Mouse (Mus musculus) c-Kit-positive CD71-positive TER-119-negative erythroid progenitor cells, embryonic 14.5 days (primary cell): Measurements from ENCODE around the gene Irs1.

ENCODE experiments used
- DNase-seq: peaks from one replicate; pipeline ENCODE4 v3.0.0-alpha.2; 2013; ENCODE audit warnings: low read depth

The Irs1 gene

DNA sequence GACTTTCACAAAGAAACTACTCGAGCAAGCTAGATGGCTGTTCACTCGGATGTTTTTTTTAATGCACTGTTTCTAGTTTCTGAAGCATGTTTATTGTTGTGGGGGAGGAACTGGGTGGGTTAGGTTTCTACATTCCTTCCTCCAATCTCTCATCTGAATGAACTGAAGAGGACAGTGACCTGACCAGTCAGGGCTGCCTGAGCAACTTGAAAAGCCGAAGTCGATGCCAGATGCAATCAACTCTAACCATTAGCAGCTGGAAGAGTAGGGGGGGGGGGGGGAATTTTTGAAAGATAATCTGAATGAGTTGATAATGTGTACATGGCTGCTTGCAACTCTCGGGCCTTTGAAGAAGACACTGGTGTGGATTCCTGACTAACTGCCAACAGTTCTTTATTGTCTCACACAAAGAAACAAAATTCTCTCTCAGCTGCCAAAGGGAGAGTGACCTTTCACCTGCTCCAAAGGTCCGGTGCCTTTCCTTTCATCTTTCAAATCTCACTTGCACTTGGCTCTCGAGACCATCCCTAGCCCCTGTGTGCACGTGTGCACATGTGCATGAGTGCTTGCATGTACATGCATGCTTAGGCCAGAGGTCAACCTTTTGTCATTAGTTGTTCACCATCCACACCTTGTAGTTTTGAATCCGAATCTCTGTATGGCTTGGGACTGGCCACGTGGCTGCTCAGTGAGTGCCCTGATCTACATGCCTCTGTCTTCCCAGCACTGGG lies 43.8 kb downstream of the Irs1 start:
- no peak for DNase-seq

DNA sequence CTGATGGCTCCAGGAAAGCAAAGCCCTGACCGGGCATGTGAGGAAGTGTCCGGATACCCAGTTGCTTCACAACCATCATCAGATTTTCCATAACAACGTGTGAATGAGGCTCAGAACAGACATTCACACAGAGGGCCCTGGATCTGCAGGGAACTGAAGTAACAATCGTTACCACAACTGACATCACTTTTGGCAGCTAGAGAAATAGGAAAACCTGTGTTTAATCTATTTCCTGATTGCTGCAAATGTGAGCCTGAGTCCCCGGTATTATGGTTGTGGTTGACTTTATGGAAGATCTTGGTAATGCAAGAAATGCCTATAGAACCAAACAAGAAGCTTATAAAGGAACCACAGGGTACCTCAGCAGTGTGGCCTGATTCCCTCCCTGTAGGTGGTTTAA lies 46.2 kb downstream of the Irs1 start:
- DNase-seq, result no peak

DNA sequence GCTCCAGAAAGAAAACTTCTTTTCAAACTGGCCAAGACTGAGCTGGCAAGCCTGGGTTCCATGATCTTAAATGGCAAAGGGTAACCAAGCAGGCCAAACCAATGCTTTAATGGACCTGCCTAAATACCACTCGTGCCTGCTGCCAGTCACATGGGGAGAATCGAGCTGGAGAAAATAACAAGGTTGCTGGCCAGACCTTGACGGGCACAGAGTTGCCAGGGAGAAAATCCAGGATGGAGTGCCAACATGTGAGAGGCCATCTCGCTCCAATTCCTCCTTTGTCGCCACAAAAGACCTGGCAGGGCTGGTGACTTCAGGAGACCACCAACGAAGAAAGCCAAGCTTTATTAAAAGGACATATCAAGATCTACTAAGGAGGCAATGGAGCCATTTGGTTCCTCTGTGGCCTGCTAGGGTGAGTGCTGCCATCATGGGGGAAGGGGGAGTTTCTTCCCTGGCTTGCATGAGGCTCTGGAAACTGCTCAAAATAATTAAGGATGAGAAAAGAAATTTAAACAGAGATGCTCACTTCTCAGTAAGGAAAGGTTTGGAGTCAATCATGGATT lies 47.9 kb downstream of the Irs1 start:
- no peak for DNase-seq

DNA sequence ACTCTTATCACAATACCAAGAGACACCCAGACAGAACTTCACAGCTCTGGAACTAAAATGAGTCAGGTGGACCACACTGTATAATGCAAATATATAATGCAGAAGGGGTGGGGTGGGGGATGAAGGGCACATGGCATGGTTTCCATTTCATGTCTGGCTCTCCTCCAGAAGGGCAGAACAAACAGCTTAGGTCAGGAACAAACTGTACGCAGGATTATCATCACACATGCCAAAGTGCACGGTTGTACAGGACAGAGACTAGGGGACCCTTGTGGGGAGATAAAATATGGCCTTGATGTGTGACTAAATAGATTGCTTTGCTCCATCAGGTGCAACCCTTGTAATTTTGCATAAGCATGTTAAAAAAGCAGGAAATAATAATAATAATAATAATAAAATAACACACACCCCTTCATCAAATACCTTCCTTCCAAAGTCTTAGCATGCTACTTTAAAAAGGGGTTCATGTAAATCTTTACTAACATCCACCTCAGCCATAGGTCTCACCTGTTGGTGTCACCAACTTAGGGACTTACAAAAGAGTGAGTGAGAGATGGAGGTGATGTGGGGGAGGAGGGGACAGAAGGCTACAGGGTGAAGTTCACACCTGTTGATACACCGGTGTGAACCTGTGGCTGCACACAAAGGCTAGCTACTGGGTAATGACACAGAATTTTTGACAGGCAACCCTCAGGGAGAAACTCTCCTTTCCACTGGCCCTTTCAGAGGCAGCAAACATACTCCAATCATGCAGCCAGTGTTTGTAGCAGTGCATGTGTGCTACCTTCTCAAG lies 51.6 kb downstream of the Irs1 start:
- no peak for DNase-seq

DNA sequence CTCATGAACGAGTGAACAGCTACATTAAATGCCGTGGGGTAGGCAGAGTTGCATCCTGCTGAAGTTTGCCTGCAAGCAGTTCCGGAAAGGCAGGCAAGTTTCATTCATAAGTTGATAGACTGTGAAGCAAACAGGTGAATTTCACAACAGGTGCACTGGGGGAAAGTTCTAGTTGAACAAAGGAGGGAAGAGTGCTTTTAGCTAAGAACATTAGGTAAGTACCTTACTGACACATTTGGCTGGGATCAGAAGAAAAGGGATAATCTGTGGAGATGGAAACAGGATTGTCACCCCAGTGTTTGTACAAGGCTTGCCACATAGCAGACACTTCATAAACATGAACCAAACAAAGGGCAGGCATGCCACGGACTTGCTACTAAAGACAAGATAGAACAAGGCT lies 53.0 kb downstream of the Irs1 start:
- no peak for DNase-seq

DNA sequence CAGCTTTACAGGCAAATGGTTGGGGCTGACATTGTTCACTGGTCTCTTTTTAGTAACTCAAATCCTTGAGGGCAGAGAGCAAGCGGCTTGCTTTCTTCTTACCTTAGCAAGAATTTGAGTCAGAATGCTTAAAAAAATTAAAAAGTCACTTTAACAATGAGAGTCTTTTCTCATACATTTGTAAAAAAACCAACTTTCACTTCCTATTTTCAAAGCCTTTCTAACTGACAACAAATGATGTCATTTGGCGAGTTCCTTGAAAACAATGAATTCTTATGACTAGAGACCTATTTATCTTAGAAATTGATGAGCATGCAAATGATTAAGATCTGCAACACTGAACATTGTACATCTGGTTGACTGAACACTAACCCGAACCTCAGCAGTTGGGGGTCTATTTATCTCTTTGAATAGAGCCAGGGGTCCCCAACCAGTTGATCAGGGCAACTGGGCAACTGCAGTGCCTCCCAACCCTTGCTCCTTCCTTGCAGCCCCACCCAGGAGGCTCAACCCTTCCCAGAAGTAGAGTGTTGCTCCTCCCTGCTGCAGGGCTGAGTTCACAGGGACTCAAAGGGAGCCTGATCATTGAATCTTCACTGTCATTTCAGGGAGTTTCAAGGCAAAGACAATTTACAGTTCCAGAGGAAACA lies 55.6 kb downstream of the Irs1 start:
- DNase-seq, result no peak

DNA sequence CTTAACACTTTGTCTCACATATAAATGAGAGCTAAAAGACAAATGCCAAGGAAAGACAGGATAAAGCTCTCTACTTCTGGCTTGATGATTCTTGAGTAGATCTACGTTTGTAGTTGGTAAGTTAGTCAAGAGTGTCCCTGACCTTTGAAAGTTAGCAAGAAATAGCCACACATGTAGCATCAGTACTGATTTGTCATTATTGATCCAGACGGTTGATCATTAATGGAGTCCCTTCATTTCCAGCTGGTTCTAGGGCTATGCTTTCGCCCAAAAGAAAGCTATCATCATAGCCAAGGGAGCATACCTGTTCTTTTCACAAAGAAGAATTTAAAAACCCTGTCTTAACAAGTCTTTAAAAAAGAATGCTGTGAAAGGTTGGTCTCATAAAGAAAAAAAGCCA lies 56.6 kb downstream of the Irs1 start:
- no peak for DNase-seq

DNA sequence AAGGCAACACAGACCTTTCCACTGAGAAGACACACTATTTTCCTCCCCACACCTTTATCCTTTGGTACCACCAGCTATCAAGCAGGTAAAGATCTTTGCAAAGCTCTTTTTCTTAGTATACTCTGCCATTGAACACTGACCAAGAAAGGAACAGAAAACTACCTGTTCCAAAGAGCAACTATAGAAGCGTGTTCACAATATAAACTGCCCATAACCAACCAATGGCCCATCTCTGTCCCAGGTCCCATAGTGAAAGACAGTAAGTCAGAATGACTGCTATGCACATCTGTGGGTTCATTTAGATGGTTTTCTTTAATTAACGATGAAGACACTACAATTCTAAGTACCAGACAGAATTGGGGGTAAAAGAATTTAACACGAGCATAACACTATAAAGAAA lies 58.4 kb downstream of the Irs1 start, which contains the start of gene Gm9747:
TSS of gene Gm9747 (plus strand) at position 301 of the 400 bp plus-strand sequence.
- no peak for DNase-seq

DNA sequence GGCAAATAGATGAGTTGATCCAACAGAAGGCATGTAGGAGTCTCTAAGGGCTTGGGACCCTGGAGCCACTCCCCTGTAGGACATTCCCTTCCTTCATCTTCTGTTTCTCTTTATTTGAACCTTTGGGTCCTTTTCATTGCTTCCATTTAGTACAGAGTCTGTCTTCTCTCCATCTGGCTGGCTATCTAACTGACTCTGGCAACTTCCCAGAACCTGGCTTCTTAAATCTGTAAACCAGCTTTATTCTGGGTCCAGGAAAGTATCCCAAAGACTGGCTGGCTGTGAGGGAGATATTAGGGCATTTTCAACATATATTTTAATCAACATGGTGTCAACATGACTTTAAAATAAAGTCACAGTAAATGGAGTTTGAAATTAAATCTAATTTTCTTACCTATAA lies 62.4 kb downstream of the Irs1 start:
- no peak for DNase-seq

DNA sequence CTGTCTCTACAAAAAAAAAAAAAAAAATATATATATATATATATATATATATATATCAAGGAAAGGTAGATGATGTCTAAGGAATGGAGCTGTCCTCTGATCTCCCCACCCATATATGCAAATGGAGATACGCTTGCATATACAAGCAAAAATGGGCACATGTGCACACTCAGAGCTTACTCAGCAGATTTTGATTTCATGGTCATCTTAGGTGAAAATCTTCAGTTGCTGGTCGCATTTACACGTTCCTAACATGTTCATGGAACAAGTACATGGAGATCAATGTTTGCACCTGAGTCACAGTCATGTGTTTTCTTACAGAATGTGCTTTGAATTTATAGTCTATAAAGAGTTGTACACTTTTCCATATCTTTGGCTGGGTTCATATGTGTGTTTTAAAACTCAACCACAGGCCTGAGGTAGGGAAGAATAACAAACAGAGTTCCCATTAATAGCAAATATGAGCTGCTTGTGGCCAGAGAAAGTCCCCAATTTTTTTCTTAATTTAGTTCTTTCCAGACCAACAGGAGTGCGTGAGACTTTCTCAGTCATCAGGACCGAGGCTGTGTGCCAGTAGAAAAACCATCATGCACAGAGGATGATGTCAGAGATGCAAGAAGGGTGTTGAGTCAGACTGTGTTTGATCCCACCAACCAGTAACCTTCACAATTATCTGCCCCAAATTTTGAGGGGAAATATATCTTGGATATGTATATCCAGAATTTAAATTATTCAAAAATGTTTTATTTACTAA lies 68.0 kb downstream of the Irs1 start:
- DNase-seq, result no peak

DNA sequence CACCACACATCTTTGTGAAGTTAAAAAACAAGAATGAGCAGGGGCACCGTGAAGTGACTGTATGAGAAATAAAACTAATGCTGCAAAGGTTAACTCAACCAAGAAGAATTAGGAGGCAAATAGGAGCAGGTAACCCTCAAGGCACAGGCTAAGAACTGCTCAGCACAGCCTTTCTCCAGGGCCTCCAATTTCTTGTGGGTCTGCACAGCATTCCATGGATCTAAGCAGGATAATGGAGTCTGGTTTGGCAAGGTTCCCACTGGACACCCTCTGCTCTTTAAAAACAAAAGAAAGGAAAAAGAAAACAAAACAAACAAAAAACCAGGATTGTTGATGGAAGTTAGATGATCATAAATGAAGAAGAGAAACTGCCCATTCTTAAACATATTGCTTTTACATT lies 69.8 kb downstream of the Irs1 start:
- no peak for DNase-seq

DNA sequence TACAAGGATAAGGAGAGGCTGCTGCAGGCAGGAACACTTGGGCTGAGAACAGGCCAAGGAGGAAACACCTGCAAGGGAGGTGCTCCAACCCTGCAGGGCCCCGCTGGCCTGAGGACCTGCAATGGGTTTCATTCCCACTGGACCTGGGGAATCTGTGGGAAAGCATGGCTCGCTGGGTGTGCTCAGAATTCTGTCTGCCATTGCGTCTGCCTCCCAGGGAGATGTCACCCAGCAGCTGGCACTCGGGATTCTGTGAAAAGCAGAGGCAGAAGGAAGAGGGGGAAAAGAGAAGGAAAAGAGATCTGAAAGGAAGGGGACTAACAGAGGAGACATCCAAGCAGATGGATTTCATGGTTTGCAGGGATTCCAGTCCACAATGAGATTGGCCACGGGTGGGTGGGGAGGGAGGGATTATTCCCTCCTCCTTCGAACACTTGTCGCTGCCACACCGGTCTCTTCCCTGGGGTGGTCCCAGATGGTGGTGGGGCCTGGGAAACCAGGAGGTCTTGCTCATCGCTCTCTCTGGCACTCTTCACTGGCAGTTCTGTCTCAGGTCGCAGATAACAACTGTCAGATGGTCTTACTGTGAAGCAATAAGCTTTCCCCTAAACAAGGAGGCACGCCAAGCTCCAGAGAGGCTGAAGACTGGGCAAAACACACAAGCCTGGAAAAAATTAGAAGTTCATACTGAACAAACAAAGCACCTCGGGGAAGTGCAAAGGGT lies 70.4 kb downstream of the Irs1 start:
- DNase-seq, result no peak

DNA sequence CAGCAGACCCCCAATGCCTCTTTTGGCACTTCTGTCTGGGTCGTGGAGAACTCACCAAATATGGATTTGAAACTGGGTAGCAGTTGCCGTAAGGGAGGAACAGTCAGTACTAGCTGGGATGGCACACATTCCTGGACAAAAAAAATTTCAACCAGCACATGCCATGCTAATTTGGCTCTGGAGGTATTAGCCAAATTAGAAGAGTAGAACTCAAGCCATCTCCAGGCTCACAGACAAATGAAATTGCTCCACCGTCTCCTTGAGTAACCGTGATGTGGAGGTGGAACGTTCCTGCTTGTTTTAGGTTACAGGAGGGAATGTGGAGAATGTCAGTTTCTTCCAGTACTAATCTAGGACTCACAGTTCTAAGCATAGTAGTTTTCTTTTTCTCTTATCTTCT lies 83.7 kb downstream of the Irs1 start:
- DNase-seq, result no peak

DNA sequence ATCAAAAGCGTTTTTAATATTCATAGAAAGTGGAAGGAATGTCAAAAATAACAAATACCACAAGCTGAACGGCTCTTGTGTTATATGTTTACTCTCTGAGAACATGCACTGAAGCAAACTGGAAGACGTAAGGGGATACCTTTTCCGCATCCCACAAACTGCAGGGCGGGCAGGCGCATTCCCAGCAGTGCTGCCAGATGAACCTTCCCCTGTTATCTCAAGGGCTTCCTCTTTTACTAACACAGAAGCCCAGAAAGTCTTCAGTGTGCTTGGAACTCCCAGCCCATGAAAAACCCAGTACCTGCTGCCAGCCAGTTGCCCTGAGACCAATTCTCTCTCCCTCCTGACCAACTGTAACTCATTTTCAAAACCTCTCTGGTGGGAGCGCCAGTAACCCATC lies 90.6 kb downstream of the Irs1 start:
- no peak for DNase-seq

DNA sequence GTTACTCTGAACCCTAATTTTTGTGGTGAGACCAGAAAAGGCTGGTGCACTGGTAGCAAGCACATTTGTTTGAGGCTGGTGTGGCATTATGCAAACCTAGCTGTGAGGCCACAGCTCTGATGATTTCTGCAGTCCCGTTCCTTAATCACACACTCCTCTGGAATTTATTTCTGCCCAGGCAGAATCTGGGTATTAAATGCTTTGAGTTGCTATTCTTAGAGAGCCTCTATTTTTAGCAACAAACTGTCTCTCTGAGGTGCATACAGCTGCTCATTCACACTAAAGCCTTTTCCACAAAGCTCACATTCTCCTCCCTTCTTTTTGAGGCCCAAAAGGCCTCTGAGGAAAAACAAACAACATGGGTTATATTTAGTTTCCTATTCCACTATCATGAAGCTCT lies 91.3 kb downstream of the Irs1 start:
- no peak for DNase-seq

DNA sequence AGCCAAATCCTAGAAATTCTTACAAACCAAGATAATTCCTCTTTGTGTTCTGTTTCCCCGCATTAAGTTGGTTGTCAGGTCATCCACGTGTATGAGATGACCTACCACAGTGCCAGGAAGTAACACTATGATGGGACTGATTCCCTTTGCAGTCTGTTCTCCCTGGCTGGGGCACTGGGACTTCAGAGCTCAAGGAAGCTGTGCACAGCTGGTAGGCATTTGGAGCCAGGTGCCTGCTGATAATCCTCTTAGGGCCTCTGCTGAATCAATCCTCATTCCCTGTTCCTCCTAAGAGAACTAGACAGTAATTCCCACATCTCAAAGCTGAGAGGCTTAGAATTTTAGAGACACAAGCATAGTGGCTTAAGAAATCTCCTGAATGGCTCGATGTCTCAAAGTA lies 99.6 kb downstream of the Irs1 start:
- DNase-seq, result no peak

DNA sequence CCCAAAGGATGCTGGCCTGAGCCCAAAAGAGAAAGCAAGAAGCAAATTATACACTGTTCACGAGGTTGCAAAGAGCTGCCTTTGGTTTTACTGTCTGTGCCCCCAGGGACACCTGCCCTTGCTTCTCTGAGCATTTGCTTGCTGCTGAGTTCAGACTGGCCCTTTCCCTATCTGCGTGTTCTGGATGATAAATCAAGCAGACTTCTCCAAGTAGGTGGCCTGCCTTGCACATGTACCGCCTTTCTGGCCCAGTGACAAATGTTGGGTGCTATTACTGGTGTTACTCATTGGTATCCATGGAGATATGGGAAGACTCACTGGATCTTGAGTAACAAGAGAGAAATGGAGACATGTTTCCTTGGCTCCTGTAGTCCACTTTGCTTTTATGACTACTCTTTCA lies 101.7 kb downstream of the Irs1 start:
- DNase-seq, result no peak

DNA sequence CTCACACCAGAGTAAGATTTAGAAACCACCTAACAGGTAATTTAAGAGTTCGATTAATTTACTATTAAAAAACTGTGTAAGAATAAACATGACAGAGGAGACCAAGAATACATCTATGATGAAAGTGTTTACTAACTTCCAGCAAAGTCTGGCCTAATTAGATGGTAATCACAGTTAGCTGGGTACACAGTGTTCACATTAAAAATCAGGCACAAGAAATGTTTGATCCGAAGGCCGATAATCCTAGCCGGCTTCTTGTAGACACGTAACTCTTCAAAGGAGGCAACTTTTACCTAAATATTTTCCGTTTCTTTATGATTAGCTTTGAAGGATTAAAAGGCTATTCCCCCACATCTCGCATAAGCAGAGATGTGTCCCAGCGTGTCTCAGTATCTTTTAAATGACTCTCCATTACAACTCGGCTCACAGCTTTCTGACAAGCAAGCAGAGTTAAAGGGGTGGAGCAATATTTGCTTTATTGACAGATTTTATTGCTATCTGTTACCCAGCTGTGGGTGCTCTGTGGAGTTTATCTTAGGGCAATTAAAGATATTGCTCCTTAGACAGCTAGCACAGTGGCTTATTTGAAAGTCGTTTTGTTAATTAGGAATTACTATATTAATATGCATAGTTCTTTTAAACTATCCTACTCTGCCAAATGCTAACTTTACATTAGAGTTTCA lies 102.5 kb downstream of the Irs1 start:
- DNase-seq, result no peak

DNA sequence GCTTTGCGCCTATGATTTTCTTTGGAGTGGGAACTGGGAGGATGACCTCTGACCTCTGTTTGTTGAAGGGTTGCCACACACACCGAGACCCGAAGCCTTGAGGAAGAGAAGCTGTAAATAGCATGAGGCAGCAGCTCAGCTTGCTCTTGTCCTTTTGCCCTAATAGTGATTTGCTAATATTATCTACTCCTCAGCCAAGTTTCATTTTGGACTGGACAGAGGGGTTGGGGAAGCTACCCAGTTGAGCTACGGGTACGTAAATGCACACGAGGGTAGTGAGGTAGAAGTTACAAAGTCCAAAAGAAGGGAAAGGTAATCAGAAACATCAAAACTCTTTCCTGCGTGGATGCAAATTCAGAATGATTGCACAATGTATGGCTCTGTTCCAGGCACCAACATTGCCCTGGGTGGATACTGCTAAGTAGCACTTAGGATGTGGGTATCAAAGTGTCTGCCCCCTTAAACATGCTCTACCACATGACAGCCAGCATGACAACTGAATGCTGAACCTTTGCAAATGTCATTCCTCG lies 107.2 kb downstream of the Irs1 start:
- no peak for DNase-seq
